Mouse (Mus musculus) olfactory bulb, adult 2 months (tissue): ENCODE data around the gene Exoc4. TPM values are rescaled to one million over a fixed set of nuclear protein-coding genes. Genes with fewer than 3 reads are reported as not detected.

Experiments used
- H3K27ac ChIP-seq: fragments of 200-500 bp; 2 replicates; pipeline ENCODE4 v1.5.1; 2012; ENCODE audit warnings: low read depth, low read length; ENCODE audit not compliant: insufficient read depth
- H3K4me1 ChIP-seq: fragments of 200-500 bp; 2 replicates; pipeline ENCODE4 v1.6.1; 2012; ENCODE audit warnings: low read length; ENCODE audit not compliant: control insufficient read depth, insufficient read depth
- H3K4me3 ChIP-seq: fragments of 200-500 bp; 2 replicates; pipeline ENCODE4 v1.5.1; 2012; ENCODE audit warnings: mild to moderate bottlenecking, low read depth, low read length, moderate library complexity; ENCODE audit not compliant: insufficient read depth
- CTCF ChIP-seq: fragments of 200-500 bp; IDR thresholded peaks from 2 replicates; pipeline ENCODE4 v1.5.1; 2012; ENCODE audit warnings: low read depth, mild to moderate bottlenecking, low read length, moderate library complexity; ENCODE audit not compliant: insufficient read depth
- POLR2A ChIP-seq: fragments of 200-500 bp; IDR thresholded peaks from 2 replicates; pipeline ENCODE4 v1.6.1; 2012; ENCODE audit warnings: mild to moderate bottlenecking, low read depth, low read length, moderate library complexity; ENCODE audit not compliant: insufficient read depth
- WGBS: fragments of 180-500 bp; shearing (Covaris S2); methylation state at CpG from one replicate; pipeline ENCODE4 v1.1.7; 2018; 5-methylcytosine and 5-hydroxymethylcytosine counted together
- polyA plus RNA-seq: library from polyadenylated mRNA; stranded (reverse); fragments of >200 nt; gene quantifications from 2 replicates; pipeline ENCODE4 v1.2.4, GENCODE M21; 2012; ENCODE audit warnings: low replicate concordance; ENCODE audit not compliant: missing spikeins, insufficient read depth, insufficient read length

The Exoc4 gene
- polyA plus RNA-seq, 1 experiment, result not detected

GRCm38 (mm10) chr6:33431207-33431787, 182.4 kb downstream of the Exoc4 start:
- WGBS, result 62% methylated on average over 4 of the region's 4 CpGs
- Histone ChIP-seq H3K4me3 (no peak overlapping the region), H3K27ac (no peak overlapping the region), H3K4me1 (no peaks in the 10 kb centered on the region)
- TF ChIP-seq CTCF (no peak), POLR2A (no peak)

DNA sequence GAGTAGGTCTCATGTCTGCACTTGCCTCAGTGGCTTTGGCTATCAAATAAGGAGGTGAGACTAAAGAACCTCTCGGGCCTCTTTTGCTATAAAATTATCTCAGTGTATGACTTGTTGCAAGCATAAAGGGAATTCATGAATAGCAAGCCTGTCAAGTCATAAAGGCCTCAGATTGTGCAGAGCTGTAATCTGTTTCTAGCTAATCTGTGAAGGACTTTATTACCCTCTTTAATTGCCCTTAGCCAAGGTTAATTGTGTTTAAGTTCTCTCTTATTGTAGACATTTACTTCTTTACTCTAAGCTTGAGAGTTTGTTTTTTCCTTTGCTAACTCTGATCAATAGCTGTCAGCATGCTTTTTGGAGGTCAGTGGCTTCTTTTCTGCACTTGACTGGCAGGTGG, 191.6 kb downstream of the Exoc4 start:
- Histone ChIP-seq H3K27ac (no peak overlapping the region), H3K4me1 (no peaks in the 10 kb centered on the region), H3K4me3 (no peak overlapping the region)
- WGBS, result 83% methylated on average over 1 of the region's 1 CpGs
- TF ChIP-seq CTCF (no peak), POLR2A (no peak)

GRCm38 (mm10) chr6:33453810-33454209, 204.9 kb downstream of the Exoc4 start:
- TF ChIP-seq POLR2A (no peak), CTCF (no peak)
- H3K27ac ChIP-seq, result no peak overlapping the region
- 84% methylated on average over 2 of the region's 2 CpGs for WGBS
- H3K4me1 ChIP-seq, result no peaks in the 10 kb centered on the region
- H3K4me3 ChIP-seq, result no peak overlapping the region

GRCm38 (mm10) chr6:33454354-33454753, 205.5 kb downstream of the Exoc4 start:
- Histone ChIP-seq H3K4me1 (no peaks in the 10 kb centered on the region), H3K4me3 (no peak overlapping the region), H3K27ac (no peak overlapping the region)
- 73% methylated on average over 2 of the region's 2 CpGs for WGBS
- TF ChIP-seq CTCF, result no peak
- TF ChIP-seq POLR2A, result no peak

GRCm38 (mm10) chr6:33455238-33455637, 206.4 kb downstream of the Exoc4 start:
- no peak overlapping the region for H3K4me3 ChIP-seq
- no peak overlapping the region for H3K27ac ChIP-seq
- H3K4me1 ChIP-seq, result no peaks in the 10 kb centered on the region
- TF ChIP-seq POLR2A (no peak), CTCF (no peak)
- WGBS, result 85% methylated on average over 1 of the region's 1 CpGs

GRCm38 (mm10) chr6:33464862-33465261, 216.0 kb downstream of the Exoc4 start:
- H3K4me1 ChIP-seq, result no peaks in the 10 kb centered on the region
- WGBS, result 82% methylated on average over 3 of the region's 3 CpGs
- H3K27ac ChIP-seq, result no peak overlapping the region
- no peak overlapping the region for H3K4me3 ChIP-seq
- TF ChIP-seq CTCF, result no peak
- no peak for TF ChIP-seq POLR2A

GRCm38 (mm10) chr6:33465392-33465791, 216.5 kb downstream of the Exoc4 start:
- TF ChIP-seq CTCF, result no peak
- TF ChIP-seq POLR2A, result no peak
- H3K27ac ChIP-seq, result no peak overlapping the region
- WGBS, result 70% methylated on average over 3 of the region's 3 CpGs
- H3K4me1 ChIP-seq, result no peaks in the 10 kb centered on the region
- no peak overlapping the region for H3K4me3 ChIP-seq

DNA sequence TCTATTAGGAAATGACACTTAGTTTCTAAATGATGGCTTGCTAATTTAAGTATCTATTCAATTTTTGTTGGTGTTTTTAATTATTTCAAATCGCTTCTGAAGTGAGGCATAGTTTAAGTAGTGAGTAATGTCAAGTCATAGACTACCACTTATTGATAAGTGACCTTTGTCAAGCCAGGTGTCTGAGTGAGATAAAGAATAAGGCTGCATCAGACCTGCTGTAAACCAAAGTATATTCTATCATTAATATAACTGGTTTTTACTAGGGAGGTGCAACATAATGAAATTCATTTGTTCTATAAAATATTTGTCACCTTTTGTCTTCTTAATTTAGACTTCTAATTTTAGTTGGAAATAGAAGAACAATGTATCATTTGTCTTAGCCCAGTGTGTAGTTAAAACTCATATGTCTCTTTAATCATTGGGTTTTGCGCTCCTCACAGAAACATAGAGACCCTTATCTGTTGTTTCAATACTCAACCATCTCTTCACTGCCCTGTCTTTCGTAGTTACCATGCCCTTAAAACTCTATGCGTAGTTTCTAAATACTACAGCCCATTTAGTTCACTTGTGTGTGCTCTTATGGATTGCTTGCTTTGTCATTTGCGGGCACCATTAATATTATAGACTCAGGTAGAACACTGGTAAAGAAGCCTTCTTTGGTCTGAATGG, 217.4 kb downstream of the Exoc4 start:
- Histone ChIP-seq H3K4me1 (no peaks in the 10 kb centered on the region), H3K27ac (no peak overlapping the region), H3K4me3 (no peak overlapping the region)
- WGBS, result 85% methylated on average over 5 of the region's 5 CpGs
- TF ChIP-seq CTCF (no peak), POLR2A (no peak)

DNA sequence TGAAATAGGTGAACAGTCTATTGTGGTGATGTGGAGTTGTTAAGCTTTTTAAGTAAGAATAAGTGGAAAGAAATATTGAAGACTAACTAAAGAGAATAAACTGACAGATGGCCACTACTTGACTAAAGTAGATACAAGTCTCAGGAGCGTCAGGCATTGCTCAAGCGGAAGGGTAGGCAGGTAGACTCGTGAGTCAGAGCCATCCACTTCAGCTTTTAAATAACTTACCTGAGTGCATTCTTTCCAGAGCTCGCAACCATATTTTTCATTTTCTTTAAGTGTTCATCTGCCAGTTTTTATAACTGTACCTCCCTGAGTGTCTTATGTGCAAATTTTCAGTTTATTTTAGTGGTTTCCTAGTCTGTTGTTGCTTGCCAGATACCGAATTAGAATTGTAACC, 219.6 kb downstream of the Exoc4 start:
- 93% methylated on average over 5 of the region's 5 CpGs for WGBS
- no peaks in the 10 kb centered on the region for H3K4me1 ChIP-seq
- TF ChIP-seq POLR2A (no peak), CTCF (no peak)
- H3K27ac ChIP-seq, result no peak overlapping the region
- no peak overlapping the region for H3K4me3 ChIP-seq
